Mouse (Mus musculus) heart, adult 2 months (tissue): Measurements from ENCODE around the gene Bard1.

Experiments used
- CTCF ChIP-seq: fragments of 200-600 bp; IDR thresholded peaks from 2 replicates; pipeline ENCODE4 v1.8.1; 2022; ENCODE audit warnings: antibody characterized with exemption, mild to moderate bottlenecking, moderate library complexity
- EP300 ChIP-seq: fragments of 200-500 bp; IDR thresholded peaks from 2 replicates; pipeline ENCODE4 v1.6.1; 2011; ENCODE audit warnings: low read depth, low read length, control low read depth; ENCODE audit not compliant: insufficient read depth
- POLR2A ChIP-seq: fragments of 200-500 bp; IDR thresholded peaks from 2 replicates; pipeline ENCODE4 v1.6.1; 2011; ENCODE audit warnings: mild to moderate bottlenecking, low read depth, low read length, control low read depth; ENCODE audit not compliant: insufficient read depth

GRCm38 (mm10) chr1:70996766-70997165 lies 106.2 kb downstream of the Bard1 start:
- TF ChIP-seq POLR2A, result no peak
- no peak for TF ChIP-seq CTCF
- no peak for TF ChIP-seq EP300
